Mouse (Mus musculus) thymus, postnatal 36 days (tissue): ENCODE data around the gene Ttc7.

Experiments used
- DNase-seq, 2 experiments: peaks; one replicate each; pipeline ENCODE4 v3.0.0; 2022; ENCODE audit warnings: mixed read lengths in 2 of 2

Gene Ttc7

GRCm38 (mm10) chr17:87315021-87315531, 32.4 kb downstream of the Ttc7 start:
- peak; percentile 90 to 93 for DNase-seq

DNA sequence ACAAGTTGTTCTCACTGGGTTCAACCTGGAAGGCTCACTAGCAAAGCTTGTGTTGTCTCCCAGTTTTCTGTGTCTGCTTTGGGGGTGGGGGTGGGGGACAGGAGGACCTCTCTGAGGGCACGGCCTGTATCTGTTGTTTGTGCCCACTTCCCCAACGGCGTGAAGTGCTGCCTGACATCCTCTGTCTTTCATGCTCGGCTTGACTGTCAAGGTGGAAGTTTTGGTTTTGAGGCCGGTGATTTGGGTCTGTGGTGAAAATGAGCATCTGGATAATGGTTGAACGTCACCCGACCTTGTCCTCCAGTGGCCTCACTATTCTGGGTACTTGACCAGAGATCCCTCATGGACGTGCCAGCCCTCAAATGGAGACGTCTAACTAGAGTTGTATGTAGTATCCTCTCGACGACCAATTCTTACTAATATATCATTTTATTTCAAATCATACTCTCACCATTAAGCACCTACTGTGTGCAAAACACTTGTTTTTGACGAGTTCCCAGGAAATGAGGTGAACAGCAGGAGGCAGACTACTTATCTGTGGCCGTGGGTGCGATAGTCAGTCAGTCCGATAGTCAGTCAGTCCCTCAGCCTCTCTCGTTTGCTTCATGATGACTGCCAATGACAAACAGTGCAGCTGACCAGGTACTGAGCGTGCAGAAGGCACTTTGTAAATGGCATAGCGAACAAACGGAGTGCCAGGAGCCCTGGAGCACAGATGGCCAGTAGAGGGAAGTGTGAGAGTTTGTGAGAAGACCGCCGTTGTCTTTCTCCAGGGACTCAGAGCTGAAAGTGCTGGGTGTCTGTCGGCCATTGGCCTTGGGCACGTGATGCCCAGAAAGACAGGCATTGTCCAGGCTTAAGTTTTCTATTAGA, 33.4 kb downstream of the Ttc7 start:
- no peak for DNase-seq

GRCm38 (mm10) chr17:87317271-87317670, 34.6 kb downstream of the Ttc7 start:
- no peak for DNase-seq

- DNase-seq, result no peak
Observed at GRCm38 (mm10) chr17:87317947-87318346, 35.3 kb downstream of the Ttc7 start.

GRCm38 (mm10) chr17:87321673-87322072, 39.0 kb downstream of the Ttc7 start:
- DNase-seq, result no peak

DNA sequence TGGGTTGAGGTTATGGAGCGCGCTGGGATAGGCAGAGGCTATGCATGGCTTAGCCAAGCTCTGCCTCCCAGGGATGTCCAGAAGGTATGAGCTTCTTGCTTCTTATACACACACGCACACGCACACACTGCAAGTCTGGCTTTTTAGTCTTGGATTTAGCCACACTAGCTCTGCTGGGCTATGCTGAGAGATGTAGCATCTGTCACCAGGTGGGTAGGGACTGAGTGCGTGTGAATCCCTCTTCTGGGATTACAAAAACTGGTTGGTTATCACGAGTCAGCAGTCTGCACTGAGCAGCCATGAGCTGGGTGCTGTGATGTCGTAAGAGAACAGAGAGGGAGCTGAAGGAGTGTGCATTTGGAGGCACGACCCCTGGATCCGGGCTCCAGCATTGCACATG, 40.5 kb downstream of the Ttc7 start:
- DNase-seq, result no peak

- peak; percentile 51 to 67 for DNase-seq
Observed at GRCm38 (mm10) chr17:87325501-87325900, 42.8 kb downstream of the Ttc7 start.

- no peak for DNase-seq
Observed at GRCm38 (mm10) chr17:87326987-87327386, 44.3 kb downstream of the Ttc7 start.

DNA sequence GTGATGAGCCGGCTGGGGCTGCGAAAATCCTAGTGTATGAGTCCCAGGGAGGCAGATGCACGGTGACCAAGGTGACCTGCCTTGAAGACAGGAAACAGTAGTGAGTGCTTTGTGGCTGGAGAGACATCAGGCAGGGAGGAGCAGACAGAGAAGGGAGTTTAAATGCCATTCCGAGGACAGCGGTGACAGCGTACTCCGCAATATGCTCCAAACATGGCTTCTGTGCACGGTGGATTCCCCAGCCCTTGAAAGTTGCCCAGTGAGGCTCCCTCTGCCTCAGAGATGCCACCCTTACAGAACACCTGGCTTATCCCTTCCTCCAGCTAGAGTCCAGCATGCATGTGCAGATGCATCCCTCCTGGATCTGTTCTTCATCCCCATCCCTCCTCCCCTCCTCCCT, 45.0 kb downstream of the Ttc7 start:
- DNase-seq, result no peak

GRCm38 (mm10) chr17:87328177-87328768, 45.6 kb downstream of the Ttc7 start:
- no peak for DNase-seq

DNA sequence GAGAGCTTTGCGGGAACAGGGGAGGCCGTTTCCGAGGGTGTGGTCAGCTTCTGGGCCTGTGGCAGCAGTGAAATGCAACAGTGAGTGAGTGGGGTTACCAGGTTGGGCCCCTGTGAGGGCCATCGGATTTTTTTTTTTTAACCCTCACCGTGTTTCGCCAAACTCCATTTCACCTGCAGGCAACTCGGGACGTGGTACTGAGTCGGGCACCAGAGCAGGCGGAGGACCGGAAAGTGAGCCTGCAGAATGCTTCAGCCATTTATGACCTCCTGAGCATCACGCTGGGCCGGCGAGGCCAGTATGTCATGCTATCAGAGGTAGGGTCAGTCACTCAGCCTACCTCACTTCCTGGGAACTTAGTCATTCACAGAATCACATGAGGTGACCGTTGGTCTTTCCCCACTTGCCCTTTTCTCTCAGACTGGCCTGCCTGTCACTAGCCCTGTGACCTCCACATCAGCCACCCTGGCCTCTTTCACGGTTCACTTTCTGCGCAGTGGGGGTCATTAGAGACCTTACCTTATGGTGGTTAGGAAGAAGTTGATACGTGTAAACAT, 46.5 kb downstream of the Ttc7 start:
- no peak for DNase-seq

GRCm38 (mm10) chr17:87330250-87330920, 47.7 kb downstream of the Ttc7 start:
- no peak for DNase-seq

DNA sequence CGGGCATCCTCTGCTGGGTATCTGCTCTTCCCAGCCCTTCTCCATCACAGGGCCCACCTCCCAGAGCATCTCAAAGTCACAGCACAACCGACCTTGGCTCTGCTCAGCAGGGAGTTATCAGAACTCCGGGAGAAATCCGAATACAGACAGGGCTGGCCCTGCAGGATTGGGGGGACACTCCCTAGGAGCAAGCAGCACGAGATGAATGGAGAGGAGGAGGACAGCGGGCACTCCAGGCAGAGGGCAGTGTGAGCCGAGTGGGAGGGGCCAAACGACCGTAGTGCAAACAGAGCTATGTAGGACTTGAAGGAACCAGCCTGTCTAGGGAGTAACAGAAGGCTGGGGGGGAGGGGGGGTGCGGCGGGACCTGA, 48.2 kb downstream of the Ttc7 start:
- DNase-seq, result no peak

GRCm38 (mm10) chr17:87331336-87332141, 48.9 kb downstream of the Ttc7 start:
- no peak for DNase-seq

- DNase-seq, result no peak
Observed at GRCm38 (mm10) chr17:87332142-87332815, 49.6 kb downstream of the Ttc7 start.

GRCm38 (mm10) chr17:87332887-87333286, 50.2 kb downstream of the Ttc7 start:
- no peak for DNase-seq

GRCm38 (mm10) chr17:87334162-87334561, 51.5 kb downstream of the Ttc7 start:
- DNase-seq, result no peak

DNA sequence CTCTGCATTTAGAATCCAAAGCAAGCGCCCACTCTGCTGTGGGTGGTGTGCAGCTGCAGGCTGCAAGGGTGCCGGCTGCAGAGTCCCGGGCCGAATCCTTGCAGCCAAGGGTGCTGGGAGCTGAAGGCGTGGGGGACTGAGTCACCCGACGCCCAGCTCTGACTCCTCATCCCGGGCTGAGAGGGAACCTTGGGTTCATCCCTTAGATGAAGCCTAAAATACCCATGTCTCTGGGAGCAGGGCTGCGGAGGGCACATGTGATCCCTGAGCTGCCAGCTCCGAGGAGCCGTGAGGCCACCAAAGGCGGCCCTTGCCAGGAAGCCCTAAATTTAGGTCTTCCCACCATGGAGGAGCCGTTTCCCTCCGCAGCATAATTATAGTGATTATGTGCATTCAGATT, 52.5 kb downstream of the Ttc7 start:
- no peak for DNase-seq

GRCm38 (mm10) chr17:87335727-87336126, 53.0 kb downstream of the Ttc7 start:
- no peak for DNase-seq

DNA sequence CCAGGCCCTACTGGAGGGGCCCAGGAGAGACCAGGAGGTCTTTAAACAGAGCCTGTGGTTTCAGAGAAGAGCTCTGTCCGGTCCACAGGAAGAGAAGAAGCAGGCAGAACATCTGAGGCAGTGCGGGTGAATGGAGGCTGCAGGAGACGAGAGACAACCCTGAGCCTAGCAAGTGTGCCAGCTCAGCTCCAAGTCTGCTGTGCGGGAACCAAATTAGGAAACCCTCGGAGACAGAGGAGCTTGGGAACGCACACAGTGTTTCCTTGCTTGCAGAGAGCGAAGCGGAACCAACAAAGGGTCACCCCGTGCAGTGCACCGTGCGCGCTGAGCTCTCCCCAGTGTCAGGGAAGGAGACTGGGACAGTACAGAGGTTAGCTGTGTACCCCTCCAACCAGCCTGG, 54.2 kb downstream of the Ttc7 start:
- no peak for DNase-seq

GRCm38 (mm10) chr17:87337683-87338082, 55.0 kb downstream of the Ttc7 start:
- no peak for DNase-seq

GRCm38 (mm10) chr17:87339122-87339521, 56.4 kb downstream of the Ttc7 start:
- DNase-seq, result no peak
